Mouse (Mus musculus): ENCODE measurements around the gene Atf3. TPM values are rescaled to one million over a fixed set of nuclear protein-coding genes. Genes with fewer than 3 reads are reported as not detected.

The Atf3 gene
- polyA plus RNA-seq, 1 experiment: not detected

GRCm38 (mm10) chr1:191247561-191247960 is 29.7 kb upstream of the Atf3 start:
- Histone ChIP-seq H3K36me3 (ENCODE audit: control insufficient read depth, insufficient read depth, low read length) (no peaks in the 10 kb centered on the region), H3K27me3 (ENCODE audit: control insufficient read depth, insufficient read depth, low read length) (no peaks in the 10 kb centered on the region), H3K4me1 (ENCODE audit: control insufficient read depth, insufficient read depth, low read length) (no peaks in the 10 kb centered on the region), H3K27ac (ENCODE audit: control insufficient read depth, insufficient read depth, low read depth, low read length) (no peak overlapping the region), H3K4me3 (ENCODE audit: control insufficient read depth, low read depth, low read length) (no peak overlapping the region)
- TF ChIP-seq POLR2A (IDR thresholded peaks at IDR 0.05; ENCODE audit: control insufficient read depth, low read depth, low read length): no peak
- TF ChIP-seq CTCF (IDR thresholded peaks at IDR 0.05; ENCODE audit: control insufficient read depth, insufficient read depth, insufficient replicate concordance, low read depth, low read length): no peak

- H3K4me1 ChIP-seq (ENCODE audit: control insufficient read depth, insufficient read depth, low read length): no peaks in the 10 kb centered on the region
- H3K36me3 ChIP-seq (ENCODE audit: control insufficient read depth, insufficient read depth, low read length): no peaks in the 10 kb centered on the region
- no peaks in the 10 kb centered on the region for H3K27me3 ChIP-seq (ENCODE audit: control insufficient read depth, insufficient read depth, low read length)
- no peak overlapping the region for H3K4me3 ChIP-seq (ENCODE audit: control insufficient read depth, low read depth, low read length)
- TF ChIP-seq CTCF (IDR thresholded peaks at IDR 0.05; ENCODE audit: control insufficient read depth, insufficient read depth, insufficient replicate concordance, low read depth, low read length) (no peak), POLR2A (IDR thresholded peaks at IDR 0.05; ENCODE audit: control insufficient read depth, low read depth, low read length) (no peak)
- no peak overlapping the region for H3K27ac ChIP-seq (ENCODE audit: control insufficient read depth, insufficient read depth, low read depth, low read length)
These were observed 26.0 kb upstream of the Atf3 start for GRCm38 (mm10) chr1:191243855-191244254.

DNA sequence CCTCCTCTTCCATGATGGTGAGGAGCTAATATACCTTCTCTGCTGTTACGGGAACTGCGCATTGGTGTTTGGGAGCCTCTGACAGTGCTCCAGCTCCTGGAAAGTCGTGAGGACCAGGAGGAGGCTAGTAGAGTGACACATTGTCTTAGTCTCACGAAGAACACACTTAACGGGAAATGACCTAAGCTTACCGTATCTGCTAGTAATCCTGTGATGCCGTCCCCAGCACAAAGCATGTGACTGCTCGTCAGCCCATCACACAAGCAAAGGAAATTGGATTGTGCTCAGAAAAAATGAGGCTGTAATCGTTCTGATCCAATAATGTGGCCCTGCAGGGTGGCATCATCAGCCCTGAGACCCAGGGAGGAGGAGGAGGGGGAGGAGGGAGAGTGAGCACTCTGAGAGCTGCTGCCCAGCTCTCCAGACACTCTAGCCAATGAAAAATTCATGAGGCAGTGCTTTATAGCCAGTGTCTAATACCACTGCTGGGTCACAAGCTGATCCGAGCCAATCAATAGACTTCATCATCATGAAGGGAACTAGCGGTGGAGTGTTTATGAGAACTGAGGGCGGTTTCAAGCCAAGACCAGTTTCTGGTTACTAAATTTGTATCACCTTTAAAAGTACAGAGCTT is 24.3 kb upstream of the Atf3 start:
- H3K27ac ChIP-seq (ENCODE audit: control insufficient read depth, insufficient read depth, low read depth, low read length): no peak overlapping the region
- H3K4me1 ChIP-seq (ENCODE audit: control insufficient read depth, insufficient read depth, low read length): no peaks in the 10 kb centered on the region
- H3K27me3 ChIP-seq (ENCODE audit: control insufficient read depth, insufficient read depth, low read length): no peaks in the 10 kb centered on the region
- TF ChIP-seq CTCF (IDR thresholded peaks at IDR 0.05; ENCODE audit: control insufficient read depth, insufficient read depth, insufficient replicate concordance, low read depth, low read length) (no peak), POLR2A (IDR thresholded peaks at IDR 0.05; ENCODE audit: control insufficient read depth, low read depth, low read length) (no peak)
- H3K36me3 ChIP-seq (ENCODE audit: control insufficient read depth, insufficient read depth, low read length): no peaks in the 10 kb centered on the region
- no peak overlapping the region for H3K4me3 ChIP-seq (ENCODE audit: control insufficient read depth, low read depth, low read length)

DNA sequence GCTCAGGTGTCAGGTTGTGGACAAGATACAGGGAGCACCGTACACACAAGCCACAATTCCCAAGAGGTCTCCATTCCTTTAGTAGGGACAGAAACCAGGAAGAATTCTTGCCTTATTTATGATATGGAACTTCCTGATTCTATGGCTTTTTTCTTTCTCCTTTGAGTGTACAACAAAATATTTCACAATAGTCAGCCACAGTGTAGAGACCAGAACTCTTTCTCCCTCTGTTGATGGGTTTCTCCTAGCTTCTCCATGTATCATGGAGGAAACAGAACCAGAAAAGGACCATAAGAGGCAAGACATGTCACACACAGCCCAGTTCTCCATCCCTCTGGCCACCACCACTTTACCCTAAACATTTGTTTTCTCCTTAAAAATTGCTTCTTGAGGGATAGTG is 23.7 kb upstream of the Atf3 start:
- TF ChIP-seq CTCF (IDR thresholded peaks at IDR 0.05; ENCODE audit: control insufficient read depth, insufficient read depth, insufficient replicate concordance, low read depth, low read length): no peak
- no peak for TF ChIP-seq POLR2A (IDR thresholded peaks at IDR 0.05; ENCODE audit: control insufficient read depth, low read depth, low read length)

DNA sequence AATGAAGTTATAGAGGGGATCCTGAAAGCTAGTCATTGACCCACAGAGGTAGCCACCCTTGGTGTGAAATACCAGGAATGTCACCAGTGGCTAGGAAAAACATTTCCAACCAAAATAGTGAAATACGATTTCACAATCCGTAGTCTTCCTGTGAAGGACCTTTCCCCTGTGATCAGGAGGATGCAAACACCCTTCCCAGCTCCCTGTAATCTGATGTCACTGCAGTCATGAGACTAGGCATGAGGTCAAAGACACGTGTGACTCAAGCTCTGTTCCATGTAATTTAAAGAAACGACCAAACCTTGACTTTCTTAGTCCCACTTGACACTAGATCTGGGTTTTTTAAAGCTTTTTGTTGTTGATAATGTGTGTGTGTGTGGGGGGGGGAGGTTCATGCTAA is 21.8 kb upstream of the Atf3 start:
- TF ChIP-seq POLR2A (IDR thresholded peaks at IDR 0.05; ENCODE audit: control insufficient read depth, low read depth, low read length) (no peak), CTCF (IDR thresholded peaks at IDR 0.05; ENCODE audit: control insufficient read depth, insufficient read depth, insufficient replicate concordance, low read depth, low read length) (no peak)
- Histone ChIP-seq H3K4me3 (ENCODE audit: control insufficient read depth, low read depth, low read length) (no peak overlapping the region), H3K27ac (ENCODE audit: control insufficient read depth, insufficient read depth, low read depth, low read length) (no peak overlapping the region), H3K4me1 (ENCODE audit: control insufficient read depth, insufficient read depth, low read length) (no peaks in the 10 kb centered on the region), H3K27me3 (ENCODE audit: control insufficient read depth, insufficient read depth, low read length) (no peaks in the 10 kb centered on the region), H3K36me3 (ENCODE audit: control insufficient read depth, insufficient read depth, low read length) (no peaks in the 10 kb centered on the region)

More for the DNA sequence above, 23.7 kb upstream of the Atf3 start:
- H3K27me3 ChIP-seq (ENCODE audit: control insufficient read depth, insufficient read depth, low read length): no peaks in the 10 kb centered on the region
- H3K27ac ChIP-seq (ENCODE audit: control insufficient read depth, insufficient read depth, low read depth, low read length): no peak overlapping the region
- H3K4me3 ChIP-seq (ENCODE audit: control insufficient read depth, low read depth, low read length): no peak overlapping the region
- no peaks in the 10 kb centered on the region for H3K4me1 ChIP-seq (ENCODE audit: control insufficient read depth, insufficient read depth, low read length)
- H3K36me3 ChIP-seq (ENCODE audit: control insufficient read depth, insufficient read depth, low read length): no peaks in the 10 kb centered on the region

GRCm38 (mm10) chr1:191235788-191236542 is 18.1 kb upstream of the Atf3 start:
- H3K4me3 ChIP-seq (ENCODE audit: control insufficient read depth, low read depth, low read length): no peak overlapping the region
- H3K36me3 ChIP-seq (ENCODE audit: control insufficient read depth, insufficient read depth, low read length): no peaks in the 10 kb centered on the region
- H3K4me1 ChIP-seq (ENCODE audit: control insufficient read depth, insufficient read depth, low read length): no peaks in the 10 kb centered on the region
- TF ChIP-seq POLR2A (IDR thresholded peaks at IDR 0.05; ENCODE audit: control insufficient read depth, low read depth, low read length) (no peak), CTCF (IDR thresholded peaks at IDR 0.05; ENCODE audit: control insufficient read depth, insufficient read depth, insufficient replicate concordance, low read depth, low read length) (no peak)
- H3K27ac ChIP-seq (ENCODE audit: control insufficient read depth, insufficient read depth, low read depth, low read length): no peak overlapping the region
- no peaks in the 10 kb centered on the region for H3K27me3 ChIP-seq (ENCODE audit: control insufficient read depth, insufficient read depth, low read length)

DNA sequence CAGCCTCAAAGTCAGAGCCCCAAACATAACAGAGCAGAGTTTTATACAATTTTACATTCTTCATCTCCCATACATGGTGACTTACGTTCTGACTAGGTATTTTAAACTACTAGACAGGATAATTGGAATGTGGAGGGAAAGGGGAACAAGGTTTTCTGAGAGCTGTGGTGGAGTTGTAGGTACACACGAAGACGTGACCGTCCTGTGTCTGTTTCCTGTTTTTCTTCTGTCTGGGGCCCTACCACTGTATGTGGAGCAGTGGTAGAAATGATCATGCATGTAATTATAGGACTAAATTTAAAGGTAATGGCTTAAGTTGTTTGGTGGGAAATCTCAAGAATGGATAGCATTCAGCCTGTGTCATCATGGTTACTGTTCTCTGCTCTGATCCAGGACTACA is 17.0 kb upstream of the Atf3 start:
- TF ChIP-seq POLR2A (IDR thresholded peaks at IDR 0.05; ENCODE audit: control insufficient read depth, low read depth, low read length): no peak
- TF ChIP-seq CTCF (IDR thresholded peaks at IDR 0.05; ENCODE audit: control insufficient read depth, insufficient read depth, insufficient replicate concordance, low read depth, low read length): no peak
- no peak overlapping the region for H3K27ac ChIP-seq (ENCODE audit: control insufficient read depth, insufficient read depth, low read depth, low read length)
- no peaks in the 10 kb centered on the region for H3K27me3 ChIP-seq (ENCODE audit: control insufficient read depth, insufficient read depth, low read length)
- H3K4me3 ChIP-seq (ENCODE audit: control insufficient read depth, low read depth, low read length): no peak overlapping the region
- H3K36me3 ChIP-seq (ENCODE audit: control insufficient read depth, insufficient read depth, low read length): no peaks in the 10 kb centered on the region
- no peaks in the 10 kb centered on the region for H3K4me1 ChIP-seq (ENCODE audit: control insufficient read depth, insufficient read depth, low read length)

Measured in testis, adult 2 months (tissue).